Mouse (Mus musculus) bone marrow, adult 2 months (tissue): ENCODE data around the gene Mipep.

Source experiments
- CTCF ChIP-seq: fragments of 200-500 bp; IDR thresholded peaks from 2 replicates; pipeline ENCODE4 v1.5.1; 2011; ENCODE audit warnings: low read length, control low read depth; ENCODE audit not compliant: control insufficient read depth, insufficient read depth
- POLR2A ChIP-seq: fragments of 200-500 bp; IDR thresholded peaks from 2 replicates; pipeline ENCODE4 v1.6.1; 2011; ENCODE audit warnings: low read depth, mild to moderate bottlenecking, control low read depth, low read length, borderline replicate concordance; ENCODE audit not compliant: control insufficient read depth

GRCm38 (mm10) chr14:60740507-60740906 is 43.9 kb upstream of the Mipep start:
- TF ChIP-seq CTCF (no peak), POLR2A (no peak)
